Mouse (Mus musculus) stomach, embryonic 15.5 days (tissue): ENCODE data around the gene Htr5a. TPM values are rescaled to one million over a fixed set of nuclear protein-coding genes. Genes with fewer than 3 reads are reported as not detected.

Experiments used
- ATAC-seq: fragments of 200-750 bp; cut with Nextera tagmentation; 2 replicates; pipeline ENCODE4 v1.8.0; 2017; ENCODE audit warnings: low read depth, moderate number of reproducible peaks, moderate TSS enrichment; ENCODE audit not compliant: insufficient read depth, low FRiP score
- H3K27ac ChIP-seq: fragments of 300-500 bp; sonication (generic); 2 replicates; pipeline ENCODE4 v1.5.1; 2015; ENCODE audit warnings: mild to moderate bottlenecking, inconsistent platforms
- H3K27me3 ChIP-seq: fragments of 300-500 bp; sonication (generic); replicated peaks from 2 replicates; pipeline ENCODE4 v1.6.1; 2015; ENCODE audit warnings: inconsistent platforms
- H3K36me3 ChIP-seq: fragments of 300-500 bp; sonication (generic); 2 replicates; pipeline ENCODE4 v1.6.1; 2015; ENCODE audit warnings: inconsistent platforms
- H3K4me1 ChIP-seq: fragments of 300-500 bp; sonication (generic); 2 replicates; pipeline ENCODE4 v1.6.1; 2015; ENCODE audit warnings: inconsistent platforms
- H3K4me2 ChIP-seq: fragments of 300-500 bp; sonication (generic); 2 replicates; pipeline ENCODE4 v1.6.1; 2015; ENCODE audit warnings: mild to moderate bottlenecking, inconsistent platforms
- H3K4me3 ChIP-seq: fragments of 300-500 bp; sonication (generic); replicated peaks from 2 replicates; pipeline ENCODE4 v1.5.1; 2015; ENCODE audit warnings: inconsistent platforms
- H3K9ac ChIP-seq: fragments of 300-500 bp; sonication (generic); 2 replicates; pipeline ENCODE4 v1.6.1; 2015; ENCODE audit warnings: inconsistent platforms
- H3K9me3 ChIP-seq: fragments of 300-500 bp; sonication (generic); 2 replicates; pipeline ENCODE4 v1.6.1; 2016; ENCODE audit warnings: inconsistent platforms
- WGBS: fragments of 180-500 bp; shearing (Covaris S2); methylation state at CpG from one replicate; pipeline ENCODE4 v1.1.7; 2015; 5-methylcytosine and 5-hydroxymethylcytosine counted together
- polyA plus RNA-seq: library from polyadenylated mRNA; unstranded; fragments of >200 nt; fragmentation: Nextera tagmentation; extraction: Ambion mirVana; gene quantifications from 2 replicates; pipeline ENCODE4 v1.2.1, GENCODE M21; 2015

Gene Htr5a
- polyA plus RNA-seq, 1 experiment from 2014 or later: not detected

DNA sequence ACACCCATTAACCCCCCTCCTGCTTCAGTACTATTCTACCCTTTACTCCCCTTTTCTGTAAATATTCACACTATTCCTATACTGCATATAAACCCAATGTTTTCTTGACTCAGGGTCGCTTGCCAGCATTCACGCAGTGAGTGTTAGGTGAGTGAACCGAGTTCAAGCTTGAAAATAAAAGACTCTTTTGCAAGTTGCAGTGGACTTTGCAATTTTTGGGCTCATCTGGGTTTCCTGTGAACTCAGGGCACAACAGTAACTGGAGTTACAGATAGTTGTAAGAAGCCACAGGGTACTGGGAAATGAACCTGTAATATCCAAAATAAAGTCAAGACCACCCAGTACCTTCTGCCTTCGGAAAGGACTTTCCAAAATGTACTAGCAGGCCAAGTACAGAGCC, 58.2 kb downstream of the Htr5a start:
- 82% methylated on average over 4 of the region's 4 CpGs for WGBS
- H3K27me3 ChIP-seq: no peaks in the 10 kb centered on the region
- no peak overlapping the region for H3K4me2 ChIP-seq
- no peak overlapping the region for H3K9ac ChIP-seq
- no peak overlapping the region for H3K27ac ChIP-seq
- no peak for ATAC-seq
- no peaks in the 10 kb centered on the region for H3K4me1 ChIP-seq
- no peaks in the 10 kb centered on the region for H3K36me3 ChIP-seq
- no peak overlapping the region for H3K4me3 ChIP-seq
- H3K9me3 ChIP-seq: no peaks in the 10 kb centered on the region

Other genes with a start within 250 kb of the Htr5a start
- 28.0 and 31.3 TPM in 2 replicates for gene Paxip1, start 50.5 kb upstream of the Htr5a start, polyA plus RNA-seq
- 117 and 136 TPM in 2 replicates for gene Insig1, start 229.2 kb downstream of the Htr5a start, polyA plus RNA-seq